Mouse (Mus musculus): ENCODE measurements around the gene Arid1b.

DNA sequence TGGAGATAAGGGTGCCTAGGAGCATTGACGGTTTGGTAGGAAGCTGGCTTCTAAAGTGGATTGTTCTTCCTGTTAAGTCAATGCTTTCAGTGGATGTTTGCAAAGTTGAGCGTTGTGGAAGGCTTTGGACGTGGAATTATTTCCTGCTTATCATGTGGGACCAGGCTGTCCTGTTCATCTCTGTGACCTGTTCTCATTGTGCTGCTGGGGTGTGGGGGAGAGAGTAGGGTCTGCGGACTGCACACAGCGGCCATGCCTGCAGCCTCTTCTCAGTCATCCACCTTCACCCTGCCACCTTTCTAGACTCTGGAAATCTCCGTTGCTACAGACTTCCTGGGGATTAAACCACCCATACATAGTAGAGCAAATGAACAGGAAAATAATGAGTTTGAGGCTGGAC, 160.2 kb downstream of the Arid1b start:
- TF ChIP-seq MYOD1 (IDR thresholded peaks at IDR 0.05; ENCODE audit: control insufficient read depth, insufficient read length, low read depth): no peak
- no peak for TF ChIP-seq CTCF (IDR thresholded peaks at IDR 0.05; ENCODE audit: control insufficient read depth, insufficient read depth, insufficient read length)
- TF ChIP-seq MAX (IDR thresholded peaks at IDR 0.05): no peak
- no peak for TF ChIP-seq USF1 (IDR thresholded peaks at IDR 0.05; ENCODE audit: low read depth)
